Mouse (Mus musculus) heart, embryonic 15.5 days (tissue): ENCODE measurements around the gene Gm20594. TPM values are rescaled to one million over a fixed set of nuclear protein-coding genes. Genes with fewer than 3 reads are reported as not detected.

ENCODE experiments used
- ATAC-seq: fragments of 200-750 bp; cut with Nextera tagmentation; replicated peaks from 2 replicates; pipeline ENCODE4 v1.8.0; 2017; ENCODE audit warnings: low read depth, moderate TSS enrichment; ENCODE audit not compliant: insufficient number of reproducible peaks, insufficient read depth, low FRiP score
- H3K27ac ChIP-seq: fragments of 300-500 bp; sonication (generic); 2 replicates; pipeline ENCODE4 v1.5.1; 2015; ENCODE audit warnings: mild to moderate bottlenecking, inconsistent platforms
- H3K27me3 ChIP-seq: fragments of 300-500 bp; sonication (generic); 2 replicates; pipeline ENCODE4 v1.6.1; 2015; ENCODE audit warnings: inconsistent platforms
- H3K36me3 ChIP-seq: fragments of 300-500 bp; sonication (generic); 2 replicates; pipeline ENCODE4 v1.6.1; 2015; ENCODE audit warnings: mild to moderate bottlenecking, inconsistent platforms
- H3K4me1 ChIP-seq: fragments of 300-500 bp; sonication (generic); replicated peaks from 2 replicates; pipeline ENCODE4 v1.6.1; 2015; ENCODE audit warnings: inconsistent platforms
- H3K4me2 ChIP-seq: fragments of 300-500 bp; sonication (generic); 2 replicates; pipeline ENCODE4 v1.6.1; 2015; ENCODE audit warnings: inconsistent platforms, mild to moderate bottlenecking, moderate library complexity
- H3K4me3 ChIP-seq: fragments of 300-500 bp; sonication (generic); 2 replicates; pipeline ENCODE4 v1.5.1; 2015; ENCODE audit warnings: mild to moderate bottlenecking, inconsistent platforms
- H3K9ac ChIP-seq: fragments of 300-500 bp; sonication (generic); 2 replicates; pipeline ENCODE4 v1.6.1; 2015; ENCODE audit warnings: mild to moderate bottlenecking, inconsistent platforms
- H3K9me3 ChIP-seq: fragments of 300-500 bp; sonication (generic); replicated peaks from 2 replicates; pipeline ENCODE4 v1.6.1; 2016; ENCODE audit warnings: inconsistent platforms
- WGBS: fragments of 180-500 bp; shearing (Covaris S2); methylation state at CpG from one replicate; pipeline ENCODE4 v1.1.7; 2015; ENCODE audit warnings: mixed read lengths; 5-methylcytosine and 5-hydroxymethylcytosine counted together
- polyA plus RNA-seq: library from polyadenylated mRNA; unstranded; fragments of >200 nt; fragmentation: Nextera tagmentation; extraction: Ambion mirVana; gene quantifications from 2 replicates; pipeline ENCODE4 v1.2.1, GENCODE M21; 2015

Gm20594 gene
- not detected in 2 replicates for polyA plus RNA-seq

GRCm38 (mm10) chr6:79817616-79818015 lies at the start of gene Gm20594:
TSS of gene Gm20594 (plus strand) at chr6:79817916.
- Histone ChIP-seq H3K27me3 (no peaks in the 10 kb centered on the region), H3K4me2 (no peak within 1 kb of the TSS), H3K4me1 (no peaks in the 10 kb centered on the region), H3K36me3 (no peaks in the 10 kb centered on the region), H3K9me3 (no peaks in the 10 kb centered on the region), H3K27ac (no peak within 1 kb of the TSS), H3K9ac (no peak within 1 kb of the TSS), H3K4me3 (no peak within 1 kb of the TSS)
- WGBS, result 70% methylated on average over 1 of the region's 1 CpGs
- ATAC-seq, result no peak

DNA sequence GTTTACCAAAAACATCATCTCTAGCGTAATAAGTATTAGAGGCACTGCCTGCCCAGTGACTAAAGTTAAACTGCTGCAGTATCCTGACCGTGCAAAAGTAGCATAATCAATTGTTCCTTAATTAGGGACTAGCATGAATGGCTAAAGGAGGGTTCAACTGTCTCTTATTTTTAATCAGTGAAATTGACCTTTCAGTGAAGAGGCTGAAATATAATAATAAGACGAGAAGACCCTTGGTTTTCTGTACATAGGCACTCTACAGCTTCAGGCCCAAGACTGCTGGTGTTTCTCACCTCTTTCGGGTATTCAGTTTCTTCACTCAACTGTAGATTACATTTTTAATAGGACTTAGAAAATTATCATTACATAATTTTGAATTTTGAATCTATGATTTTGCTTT lies 398 bp downstream of the Gm20594 start:
- H3K27ac ChIP-seq, result no peak overlapping the region
- WGBS, result 82% methylated on average over 4 of the region's 4 CpGs
- no peak overlapping the region for H3K4me3 ChIP-seq
- no peaks in the 10 kb centered on the region for H3K9me3 ChIP-seq
- no peaks in the 10 kb centered on the region for H3K27me3 ChIP-seq
- H3K36me3 ChIP-seq, result no peaks in the 10 kb centered on the region
- H3K9ac ChIP-seq, result no peak overlapping the region
- H3K4me1 ChIP-seq, result no peaks in the 10 kb centered on the region
- ATAC-seq, result peak; percentile 91
- no peak overlapping the region for H3K4me2 ChIP-seq

DNA sequence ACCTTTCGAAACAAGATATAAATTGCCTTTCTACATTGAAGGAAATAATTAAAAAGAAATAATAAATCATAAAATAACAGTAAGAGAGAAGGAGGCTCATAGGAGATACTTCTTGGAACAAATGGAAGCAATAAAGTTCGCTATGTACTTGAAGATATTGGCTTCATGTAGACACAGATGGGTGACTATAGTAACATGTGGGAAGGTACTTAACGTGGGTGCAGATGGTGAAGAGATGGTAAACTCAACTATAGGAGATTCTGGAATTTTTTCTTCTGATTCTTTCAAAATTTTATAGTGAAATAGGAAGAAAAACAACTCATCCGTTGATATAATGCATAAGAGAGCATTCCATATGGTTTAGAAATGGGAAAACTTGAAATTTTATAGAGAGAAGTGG lies 16.1 kb downstream of the Gm20594 start:
- ATAC-seq, result no peak
- Histone ChIP-seq H3K4me1 (no peaks in the 10 kb centered on the region), H3K4me3 (no peak overlapping the region), H3K9ac (no peak overlapping the region), H3K27ac (no peak overlapping the region), H3K27me3 (no peaks in the 10 kb centered on the region), H3K36me3 (no peaks in the 10 kb centered on the region), H3K9me3 (no peaks in the 10 kb centered on the region), H3K4me2 (no peak overlapping the region)
- 75% methylated on average over 4 of the region's 4 CpGs for WGBS

GRCm38 (mm10) chr6:79846829-79847228 lies 29.1 kb downstream of the Gm20594 start:
- 79% methylated on average over 1 of the region's 1 CpGs for WGBS
- H3K9me3 ChIP-seq, result no peaks in the 10 kb centered on the region
- no peak for ATAC-seq

More at GRCm38 (mm10) chr6:79846829-79847228, 29.1 kb downstream of the Gm20594 start:
- Histone ChIP-seq H3K4me1 (no peaks in the 10 kb centered on the region), H3K27me3 (no peaks in the 10 kb centered on the region), H3K27ac (no peak overlapping the region), H3K9ac (no peak overlapping the region), H3K36me3 (no peaks in the 10 kb centered on the region), H3K4me2 (no peak overlapping the region), H3K4me3 (no peak overlapping the region)

Other genes starting within 250 kb of the Gm20594 start
- 0.46 and 0.47 TPM in 2 replicates for gene Lrrtm4, start 201.0 kb downstream of the Gm20594 start, polyA plus RNA-seq